Mouse (Mus musculus) lung, postnatal 36 days (tissue): ENCODE data around the gene Mgme1.
A peak's percentile ranks its signal among the peaks of the same experiment; 100 is the strongest.

Experiments used
- DNase-seq: peaks from one replicate; pipeline ENCODE4 v3.0.0; 2022; ENCODE audit warnings: mixed read lengths

The Mgme1 gene

DNA sequence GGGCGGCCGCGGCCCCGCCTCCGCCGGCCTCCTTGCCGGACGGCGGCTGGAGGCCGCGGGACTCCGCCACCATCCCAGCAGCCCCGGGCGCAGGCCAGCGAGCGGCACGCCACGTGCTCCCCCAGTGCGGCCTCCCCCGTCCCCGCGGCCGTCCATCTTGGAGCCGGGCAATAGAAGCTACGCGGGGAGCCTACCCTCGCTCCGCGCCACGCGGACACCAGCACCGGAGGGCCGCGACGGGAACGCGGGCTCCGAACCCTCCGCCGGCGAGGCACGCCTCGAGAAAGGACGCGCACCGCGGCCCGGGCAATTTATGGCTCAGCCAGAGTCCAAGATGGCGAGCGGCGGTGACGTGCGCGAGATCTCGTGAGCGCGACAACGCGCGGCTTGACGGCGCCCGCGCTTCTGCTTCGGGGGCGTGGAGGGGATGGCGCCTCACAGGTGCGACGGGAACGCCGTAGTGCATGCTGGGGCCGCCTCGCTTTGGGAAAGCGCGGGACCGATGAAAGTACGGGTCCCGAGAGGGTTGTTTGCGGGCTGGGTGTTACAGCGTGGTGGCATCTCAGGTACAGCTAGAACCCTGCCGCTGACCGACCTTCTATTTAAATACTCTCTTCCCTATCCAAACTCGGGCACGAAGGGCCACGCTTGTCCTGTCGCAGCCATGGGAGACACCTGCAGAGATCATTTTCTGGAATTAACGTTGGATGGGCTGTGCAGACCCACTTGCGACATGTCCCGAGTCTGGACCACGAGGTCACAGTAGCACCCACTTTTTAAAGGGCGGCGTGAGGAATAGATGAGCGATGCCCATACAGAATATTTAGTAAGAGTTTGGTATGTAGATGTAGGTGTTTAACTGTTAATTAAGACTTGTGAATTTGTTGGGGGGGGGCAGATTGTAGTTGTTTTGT is at the start of gene Mgme1, which contains the start of gene Snx5:
Mgme1 (plus strand) TSS at position 157 of the 914 bp plus-strand sequence.
Snx5 (minus strand) TSS at position 400 of the 914 bp plus-strand sequence.
- peak; percentile 92 for DNase-seq

DNA sequence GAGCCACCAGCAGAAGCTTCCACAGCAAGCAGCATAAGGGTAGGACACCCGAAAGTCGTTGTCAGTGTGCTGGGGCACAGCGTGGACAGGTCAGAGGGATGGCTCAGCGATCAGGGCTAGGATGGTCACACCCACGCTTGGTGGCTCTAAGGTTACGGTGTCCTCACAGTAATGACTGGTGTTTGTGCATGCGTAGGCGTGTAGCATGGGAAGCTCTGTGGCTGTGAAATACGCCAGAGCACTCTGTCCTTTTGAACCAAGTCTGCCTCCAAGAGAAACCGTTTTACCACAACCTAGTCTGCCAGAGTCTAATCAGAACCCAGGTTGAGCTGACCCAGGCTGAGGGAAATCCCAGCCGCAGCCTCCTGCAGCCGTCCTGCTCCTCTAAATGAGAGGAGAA is 46.1 kb upstream of the Mgme1 start:
- no peak for DNase-seq

DNA sequence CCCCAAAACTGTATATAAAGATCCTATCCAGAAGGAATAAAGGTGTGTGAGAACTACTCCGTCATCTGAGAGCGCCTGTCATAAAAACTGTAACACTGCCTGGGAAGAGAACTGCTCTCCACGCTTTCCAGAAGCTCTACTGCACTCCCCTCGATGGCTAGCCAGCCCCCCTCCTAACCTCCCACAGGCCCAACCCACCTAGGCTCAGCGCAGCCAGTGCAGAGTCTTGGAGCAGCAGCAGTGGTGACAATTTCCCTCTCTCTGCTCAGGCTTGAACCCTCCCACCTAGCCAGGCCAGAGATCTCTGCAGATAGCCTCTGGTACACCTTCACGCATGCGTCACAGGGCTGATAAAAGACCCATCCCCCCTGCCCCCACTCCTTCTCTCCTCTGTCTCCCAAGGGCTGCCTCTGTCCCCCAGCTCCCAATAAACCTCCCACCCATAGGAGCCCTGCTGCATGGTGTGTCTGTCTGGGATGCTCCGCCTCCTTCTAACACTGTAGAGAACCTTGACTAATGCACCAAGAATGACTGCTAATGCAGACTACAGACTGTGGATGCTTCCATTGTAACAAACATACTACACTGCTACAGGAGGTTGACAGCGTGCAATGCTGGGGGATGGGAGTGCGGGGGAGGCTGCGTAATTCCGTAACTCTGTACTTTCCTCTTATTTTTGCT is 43.4 kb upstream of the Mgme1 start:
- no peak for DNase-seq

DNA sequence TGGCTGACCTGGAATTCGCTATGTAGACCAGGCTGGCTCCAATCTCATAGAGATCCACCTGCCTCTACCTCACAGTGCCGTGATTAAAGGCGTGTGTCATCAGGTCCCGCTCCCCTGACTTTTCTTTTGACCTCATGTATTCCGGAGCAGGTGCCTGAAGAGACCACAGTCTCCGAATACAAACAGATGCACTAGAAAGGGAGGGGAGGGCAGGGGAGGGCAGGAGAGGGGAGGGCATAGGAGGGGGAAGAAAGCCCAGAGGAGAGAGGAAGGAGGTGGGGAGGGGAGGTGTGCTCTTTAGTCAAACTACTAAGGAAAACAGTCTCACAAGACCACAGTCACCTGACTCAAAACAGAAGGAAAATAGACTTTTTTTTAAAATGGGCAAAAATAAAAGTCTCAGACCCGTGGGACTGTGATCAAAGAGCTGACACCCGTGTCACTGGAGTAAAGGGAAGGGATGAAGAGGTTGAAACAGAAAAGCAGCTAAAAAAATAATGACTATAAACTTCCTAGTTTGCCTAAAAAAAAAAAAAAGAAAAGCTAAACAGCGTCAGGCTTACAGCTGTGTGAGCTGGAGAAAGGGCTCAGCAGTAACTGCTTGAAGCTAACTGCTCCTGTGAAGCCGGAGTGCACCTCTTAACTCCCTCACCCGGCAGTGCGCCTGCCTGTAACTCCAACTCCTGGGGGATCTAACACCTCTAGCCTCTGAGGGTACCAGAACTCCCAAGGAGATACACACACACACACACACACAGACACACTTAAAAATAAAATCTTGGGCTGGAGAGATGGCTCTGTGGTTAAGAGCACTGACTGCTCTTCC is 41.7 kb upstream of the Mgme1 start:
- no peak for DNase-seq

DNA sequence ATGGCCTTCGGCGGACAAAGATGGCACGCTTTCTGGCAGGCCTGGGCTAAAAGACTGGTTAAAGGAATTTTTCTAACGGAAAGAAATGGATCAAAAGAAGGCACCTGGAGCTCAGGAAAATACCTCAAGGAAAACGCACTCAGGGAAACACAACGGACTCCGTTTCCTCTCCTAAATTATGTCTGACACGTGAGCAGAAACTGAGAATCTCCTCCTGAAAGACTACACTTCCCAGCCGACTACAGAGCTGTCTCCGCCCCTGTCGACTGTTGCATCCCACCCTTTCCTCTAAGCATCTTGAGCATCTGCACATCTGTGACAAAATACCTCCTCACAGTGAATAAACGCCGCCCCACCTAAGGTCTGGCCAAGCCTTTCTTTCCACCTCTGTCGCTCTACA is 40.8 kb upstream of the Mgme1 start:
- no peak for DNase-seq

DNA sequence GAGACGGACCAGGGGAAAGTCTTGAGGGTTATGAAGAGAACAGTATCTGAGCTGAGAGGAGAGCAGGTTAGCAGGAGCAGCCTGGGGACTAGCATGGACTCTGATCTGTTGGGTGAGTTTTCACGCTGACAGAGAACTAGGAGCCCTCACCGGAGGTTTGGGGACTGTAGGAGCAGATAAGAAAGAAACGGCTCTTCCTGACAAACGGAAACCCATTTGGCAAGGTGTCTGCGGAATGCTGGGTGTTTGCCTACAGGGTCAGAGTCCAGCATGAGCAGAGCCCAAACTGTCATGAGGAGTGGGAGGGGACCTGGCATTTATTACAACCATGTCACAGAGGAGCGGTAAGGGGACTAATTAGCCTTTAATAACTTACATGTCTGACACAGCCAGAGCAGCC is 40.0 kb upstream of the Mgme1 start:
- DNase-seq, result no peak

DNA sequence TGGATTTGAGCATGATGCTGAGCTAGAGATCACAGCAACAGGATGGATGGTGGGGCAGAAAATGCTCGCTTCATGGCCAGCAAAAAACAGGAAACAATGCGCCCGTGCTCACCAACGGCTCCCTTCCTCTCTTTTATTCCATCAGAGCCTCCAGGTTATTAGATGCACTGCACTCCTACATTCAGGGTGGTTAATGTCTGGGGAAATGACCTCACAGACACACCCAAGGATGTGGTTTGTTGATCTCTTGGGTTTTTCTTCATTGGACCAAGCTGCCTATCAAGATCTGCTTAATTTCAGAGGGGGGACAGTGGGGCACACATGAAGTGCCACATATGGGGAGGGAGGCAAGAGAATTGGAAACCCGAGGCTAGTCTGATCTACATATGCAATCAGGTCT is 39.3 kb upstream of the Mgme1 start:
- no peak for DNase-seq

DNA sequence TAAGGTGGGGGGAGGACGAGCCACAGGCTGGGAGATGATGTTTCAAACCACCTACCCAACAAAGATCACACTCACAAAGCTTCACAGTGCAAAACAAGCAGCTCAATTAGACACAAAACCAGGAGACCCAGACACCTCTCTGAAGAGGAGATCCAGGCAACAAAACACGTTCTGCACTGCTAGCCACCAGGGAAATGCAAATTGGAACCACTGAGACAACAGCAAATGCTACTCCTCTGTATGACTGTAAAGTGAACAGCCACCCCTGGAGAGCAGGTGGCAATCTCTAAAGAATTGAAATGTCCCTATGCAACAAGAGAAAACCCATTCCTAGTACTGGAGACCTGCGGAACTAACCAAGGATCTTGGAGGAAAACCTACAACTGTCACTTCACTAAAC is 36.9 kb upstream of the Mgme1 start:
- DNase-seq, result no peak

DNA sequence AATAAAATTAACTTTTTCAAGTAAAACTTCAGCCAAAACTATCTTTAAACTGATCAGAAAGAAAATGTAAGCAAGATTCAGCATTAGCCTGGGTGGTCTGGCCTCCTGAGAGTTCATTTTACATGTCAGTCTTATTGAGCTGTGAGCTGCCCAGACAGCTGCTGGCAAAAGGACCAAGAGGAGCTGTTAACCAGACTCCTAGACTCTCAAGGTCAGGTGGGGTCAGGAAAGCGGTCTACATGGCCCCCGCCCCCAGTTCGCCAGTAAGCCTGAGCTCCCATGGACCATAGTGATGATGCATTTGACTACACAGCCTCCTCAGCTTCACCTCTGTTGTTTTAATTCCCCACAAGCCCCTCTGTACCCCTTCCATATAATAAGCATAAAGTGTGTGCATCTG is 34.7 kb upstream of the Mgme1 start:
- no peak for DNase-seq

DNA sequence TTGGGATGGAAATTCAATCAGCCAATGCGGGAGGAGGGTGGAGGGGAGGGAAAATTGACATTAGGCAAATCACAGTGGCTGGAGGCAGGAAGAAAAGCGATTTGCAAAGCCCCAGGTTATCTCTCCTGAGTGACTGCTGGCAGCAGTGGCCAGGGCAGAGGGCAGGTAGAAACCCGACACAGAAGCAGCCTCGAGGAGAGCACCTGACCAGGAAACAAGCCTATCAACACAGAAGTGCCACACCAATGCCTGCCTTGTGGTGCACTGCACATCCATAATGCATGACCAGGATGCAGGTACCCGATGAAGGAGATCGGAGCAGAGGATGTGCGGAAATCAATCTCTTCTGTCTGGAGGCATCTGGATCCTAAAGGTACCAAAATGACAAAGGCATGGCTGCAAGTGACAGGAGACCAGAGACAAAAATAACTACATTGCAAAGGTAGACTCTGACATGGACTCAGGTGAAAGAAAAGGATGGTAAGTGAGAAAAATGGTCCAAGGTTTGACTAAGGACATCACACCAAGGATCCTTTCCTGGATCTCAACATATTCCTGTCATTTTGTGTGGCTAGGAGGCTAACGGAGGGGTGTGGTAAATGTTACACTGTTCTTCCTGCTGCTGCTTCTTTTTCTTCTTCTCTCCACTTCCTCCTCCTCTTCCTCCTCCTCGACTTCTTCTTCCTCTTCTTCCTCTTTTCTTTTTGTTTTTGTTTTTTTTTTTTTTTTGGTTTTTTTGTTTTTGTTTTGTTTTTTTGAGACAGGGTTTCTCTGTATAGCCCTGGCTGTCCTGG is 33.5 kb upstream of the Mgme1 start:
- DNase-seq, result no peak

DNA sequence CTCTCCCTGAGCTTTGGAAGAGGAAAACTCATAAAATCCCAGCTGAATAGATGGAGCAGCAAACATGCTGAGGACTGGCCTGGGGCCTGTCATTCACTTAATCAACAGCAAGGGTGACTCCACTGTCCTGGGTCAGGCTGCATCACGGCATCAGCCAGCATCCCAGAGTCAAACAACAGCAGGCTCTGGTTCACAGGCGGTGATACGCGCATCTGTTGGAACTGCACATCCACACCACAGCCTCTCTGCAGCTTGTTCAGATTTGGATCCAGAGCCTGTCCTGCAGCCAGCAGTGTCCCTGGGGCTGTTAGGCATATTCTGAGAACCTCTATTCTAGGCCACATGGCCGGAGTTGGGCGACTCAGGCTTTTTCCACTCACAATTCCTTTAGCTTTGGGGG is 32.1 kb upstream of the Mgme1 start:
- DNase-seq, result no peak

DNA sequence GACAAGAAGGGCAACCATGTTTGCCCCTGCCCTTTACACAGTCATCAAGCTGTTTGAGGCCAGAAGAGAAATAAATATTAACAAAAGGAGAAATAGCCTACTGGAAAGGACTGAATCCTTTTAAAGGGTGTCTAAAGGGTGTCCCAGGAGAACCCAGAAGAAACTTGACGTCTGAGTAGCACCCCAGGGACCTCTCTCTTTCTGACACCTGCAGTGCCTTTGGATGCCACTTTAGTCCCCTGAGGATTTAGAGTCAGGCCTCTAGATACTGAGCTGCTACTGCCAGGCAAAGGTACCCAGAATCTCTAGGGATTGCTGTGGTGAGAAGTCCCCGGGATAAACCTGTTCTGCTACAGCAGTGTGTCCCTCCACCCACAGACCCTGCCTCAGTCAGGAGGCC is 31.1 kb upstream of the Mgme1 start:
- no peak for DNase-seq

DNA sequence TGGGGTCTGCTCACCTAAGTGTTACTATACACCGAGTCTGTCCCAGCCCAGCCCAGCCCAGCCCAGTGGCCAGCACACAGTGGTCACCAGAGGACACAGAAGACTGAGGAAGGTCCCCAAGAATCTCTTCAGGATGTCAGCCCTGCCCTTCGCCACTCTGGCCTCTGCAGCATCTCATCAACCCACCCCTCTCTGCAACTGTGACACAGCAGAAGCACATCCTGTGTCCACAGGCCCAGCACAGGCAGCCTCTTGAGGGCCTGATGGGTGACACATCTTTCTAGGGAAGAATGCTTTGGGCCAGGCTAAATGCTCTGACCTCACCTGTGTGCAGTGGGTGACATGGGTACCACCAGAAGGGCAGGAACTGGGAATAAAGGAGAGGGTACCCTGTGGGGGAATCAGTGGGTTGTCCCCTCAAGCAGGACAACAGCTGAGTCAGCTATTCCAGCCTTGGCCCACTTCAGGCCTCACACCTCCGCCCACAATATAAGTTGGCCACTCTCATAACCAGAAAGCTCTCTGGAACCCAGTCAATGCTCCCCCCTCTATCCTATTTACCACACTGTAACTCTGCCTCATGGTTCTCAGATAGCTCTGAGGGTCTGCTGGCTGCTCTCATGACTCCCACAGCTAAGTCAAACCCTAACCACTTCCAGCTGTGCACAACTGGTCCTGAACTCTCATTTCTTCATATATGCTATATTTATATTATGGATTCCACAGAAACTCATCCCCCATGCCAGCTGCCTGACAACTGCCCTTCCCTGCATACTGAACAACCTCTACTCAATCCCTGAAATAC is 30.2 kb upstream of the Mgme1 start:
- no peak for DNase-seq

DNA sequence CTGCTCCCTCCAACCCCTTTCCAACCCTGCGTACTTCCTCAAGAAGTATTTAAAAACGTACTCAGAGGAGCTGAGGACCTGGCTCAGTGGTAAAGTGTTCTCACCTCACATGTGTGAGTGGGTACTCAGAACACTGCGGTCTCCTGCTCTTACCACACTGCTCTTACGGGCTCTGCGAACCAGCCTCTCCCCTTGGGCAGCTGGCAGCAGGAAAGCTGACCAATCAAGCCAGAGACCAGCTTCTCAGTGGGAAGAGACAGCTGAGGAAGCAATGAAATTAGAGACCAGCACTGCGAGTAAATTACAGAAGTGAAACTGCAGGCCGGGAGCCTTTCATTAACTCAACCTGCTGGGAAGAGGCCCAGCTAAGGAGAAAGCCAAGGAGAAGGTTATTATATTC is 25.0 kb upstream of the Mgme1 start:
- DNase-seq, result peak; percentile 86

DNA sequence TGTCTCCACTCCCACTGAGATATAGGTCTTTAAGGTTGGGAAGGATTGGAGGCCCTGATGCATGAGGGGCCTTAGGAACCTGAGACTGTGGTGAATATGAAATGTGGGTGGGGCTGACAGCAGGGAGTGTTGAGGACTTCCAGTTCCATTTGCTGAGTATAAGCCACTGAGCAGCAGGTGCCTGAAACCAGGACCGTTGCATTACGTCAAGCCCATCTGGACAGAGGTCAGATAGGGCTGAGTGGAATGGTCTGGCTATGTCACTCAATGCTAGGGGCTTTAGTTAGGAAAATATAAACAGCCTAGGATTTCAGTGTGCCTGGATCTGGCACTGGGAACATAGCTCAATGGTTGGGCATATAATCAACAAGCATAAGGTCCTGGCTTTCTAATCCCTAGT is 24.2 kb upstream of the Mgme1 start:
- no peak for DNase-seq

DNA sequence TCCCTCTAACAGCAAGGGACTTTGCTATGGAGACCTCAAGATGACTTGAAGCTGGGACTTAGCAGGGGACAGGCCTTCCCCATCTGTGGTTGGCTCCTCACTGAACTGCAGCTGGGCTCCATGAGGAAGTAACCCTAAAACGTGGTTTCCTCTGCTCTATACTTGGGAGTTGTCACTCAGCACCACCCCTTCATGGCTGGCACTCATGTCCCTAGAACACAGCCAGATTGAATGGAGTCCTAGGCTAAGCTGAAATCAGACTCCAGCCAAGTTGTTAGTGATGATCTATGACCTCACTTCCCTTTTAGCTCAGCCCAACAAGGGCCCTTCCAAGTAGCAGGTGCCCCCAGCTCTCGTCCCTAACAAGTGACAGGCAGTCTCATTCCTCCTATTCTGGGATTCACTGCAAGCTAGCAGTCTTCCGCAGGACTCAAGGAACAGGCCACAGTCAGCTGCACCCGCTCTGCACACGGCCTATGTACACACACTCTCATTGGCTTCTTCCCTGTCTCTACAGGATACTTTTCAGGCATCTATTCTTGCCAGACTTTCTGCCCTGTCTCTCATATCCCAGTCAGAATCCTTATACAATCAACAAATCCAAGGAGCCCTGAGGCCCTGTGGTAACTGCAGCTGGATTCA is 23.0 kb upstream of the Mgme1 start:
- DNase-seq, result peak; percentile 46

DNA sequence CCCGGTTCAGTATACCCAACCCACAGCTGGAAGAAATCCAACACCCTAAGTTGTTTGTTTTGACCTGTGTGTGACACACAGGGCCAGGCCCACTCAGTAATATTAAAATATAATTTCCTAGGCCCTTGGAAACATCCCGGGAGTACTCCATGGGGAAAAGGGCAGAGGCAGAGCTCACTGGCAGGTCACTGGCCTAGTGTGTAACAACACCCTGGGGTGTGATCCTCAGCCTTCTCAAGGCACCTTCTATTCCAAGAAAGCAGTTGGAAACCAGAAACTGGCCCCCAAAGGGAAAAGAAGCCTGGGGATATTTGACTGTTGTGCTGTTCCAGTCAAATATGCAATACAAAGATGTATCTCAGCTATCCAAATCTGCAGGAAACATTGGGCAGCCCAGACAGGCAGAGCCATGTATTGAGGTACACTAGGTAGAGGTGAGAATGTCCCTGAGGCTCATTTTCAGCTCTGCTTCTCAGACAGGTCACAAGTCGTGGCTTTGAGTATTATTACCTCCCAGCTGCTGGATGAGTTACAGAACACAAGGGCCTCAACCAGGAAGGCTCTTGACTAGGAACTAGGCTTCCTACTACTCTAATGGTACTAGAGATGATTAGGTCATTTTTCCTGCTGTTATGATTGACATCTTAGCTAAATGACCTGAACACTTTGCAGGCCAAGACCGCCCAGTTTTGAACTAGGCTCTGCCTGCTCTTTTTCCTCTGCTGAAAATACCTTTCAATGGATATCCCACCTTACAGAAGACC is 21.7 kb upstream of the Mgme1 start:
- DNase-seq, result peak; percentile 56

DNA sequence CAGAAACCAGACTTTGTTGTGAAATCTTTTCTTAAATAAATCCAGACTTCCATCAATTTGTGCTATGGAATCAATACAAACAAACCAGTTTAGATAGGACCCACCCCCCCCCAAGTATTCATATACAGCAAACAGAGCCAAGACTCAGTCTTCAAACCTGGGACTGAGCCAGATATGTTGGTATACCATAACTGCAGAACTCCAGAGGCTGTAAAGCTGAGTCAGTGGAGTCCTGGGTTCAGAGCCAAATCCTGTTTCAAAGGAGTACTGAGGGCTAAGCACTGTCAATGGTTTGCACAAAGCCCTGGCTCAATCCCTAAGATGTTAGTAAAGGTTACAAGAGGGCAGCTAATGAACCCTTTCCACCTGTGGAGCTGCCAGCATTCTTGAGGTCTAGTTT is 20.4 kb upstream of the Mgme1 start:
- no peak for DNase-seq

DNA sequence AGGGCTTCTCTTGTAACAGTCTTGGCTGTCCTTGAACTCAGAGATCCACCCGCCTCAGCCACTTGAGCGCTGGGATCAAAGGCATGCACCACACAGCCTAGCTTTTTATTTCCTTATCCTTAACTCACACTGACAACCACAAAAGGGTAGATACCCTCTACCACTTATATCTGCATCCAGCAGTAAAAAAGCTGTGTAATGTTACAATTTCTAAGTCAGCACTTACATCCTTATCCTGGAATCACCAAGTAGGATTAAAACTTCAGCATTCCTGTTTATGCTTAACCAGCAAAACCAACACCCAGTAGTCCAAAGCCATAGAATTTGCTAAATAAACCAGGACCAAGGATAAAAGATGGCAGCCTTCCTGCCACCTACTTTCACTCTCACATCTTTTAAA is 7.6 kb upstream of the Mgme1 start:
- no peak for DNase-seq

DNA sequence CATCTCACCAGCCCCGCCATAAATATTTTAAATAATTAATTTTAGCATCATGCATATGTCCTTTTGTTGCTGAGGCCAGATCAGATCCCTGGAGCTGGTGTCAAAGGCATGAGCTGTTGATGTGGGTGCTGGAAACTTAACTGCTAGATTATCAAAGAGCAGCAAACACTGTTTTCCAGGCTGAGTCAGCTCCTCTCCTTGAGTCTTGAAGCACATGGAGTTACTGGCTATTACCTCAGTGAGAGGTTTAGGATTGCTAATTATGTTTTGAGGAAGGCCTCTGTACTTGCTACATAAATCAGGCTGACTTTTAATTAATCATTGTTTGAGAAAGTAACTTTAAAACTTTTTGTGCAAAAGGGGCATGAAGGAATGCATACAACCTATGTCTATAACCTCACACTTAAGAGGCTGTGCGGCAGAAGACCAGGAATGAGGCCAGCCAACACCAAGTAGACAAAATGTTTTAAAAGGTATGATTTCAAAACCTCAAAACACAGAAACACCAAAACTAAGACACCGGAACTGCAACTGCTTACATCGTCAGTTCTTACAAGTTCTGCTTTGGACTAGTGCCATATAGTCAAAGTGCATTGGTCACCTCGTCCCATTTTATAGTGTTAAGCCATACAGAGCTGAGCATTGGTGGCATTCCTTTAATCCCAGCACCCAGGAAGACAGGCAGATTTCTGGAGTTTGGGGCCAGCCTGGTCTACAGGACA is 5.9 kb upstream of the Mgme1 start:
- DNase-seq, result peak; percentile 37
